Mouse (Mus musculus) ES-CJ7 (cell line): ENCODE data around the gene Macrod2.

Experiments used
- DNase-seq: peaks from one replicate; pipeline ENCODE4 v3.0.0; 2011; ENCODE audit warnings: low read depth, low spot score

Macrod2 gene

GRCm38 (mm10) chr2:141201303-141202014, 806.4 kb downstream of the Macrod2 start:
- DNase-seq: no peak

DNA sequence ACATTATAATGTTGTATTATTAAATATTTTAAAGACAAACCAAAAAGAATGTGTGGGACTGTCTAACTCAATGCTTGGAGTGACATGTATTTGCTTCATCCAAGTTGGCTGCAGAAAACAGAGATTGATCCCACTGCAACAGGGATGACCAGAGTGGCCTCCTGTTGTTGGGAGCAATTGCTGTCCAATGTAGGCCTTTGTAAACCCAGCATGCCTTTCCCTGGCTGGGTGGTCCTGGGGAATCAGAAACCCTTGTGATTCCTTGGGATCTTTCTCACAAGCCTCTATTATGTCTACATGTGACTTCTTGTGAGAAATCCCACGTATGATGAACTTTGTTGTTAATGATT, 806.9 kb downstream of the Macrod2 start:
- no peak for DNase-seq

DNA sequence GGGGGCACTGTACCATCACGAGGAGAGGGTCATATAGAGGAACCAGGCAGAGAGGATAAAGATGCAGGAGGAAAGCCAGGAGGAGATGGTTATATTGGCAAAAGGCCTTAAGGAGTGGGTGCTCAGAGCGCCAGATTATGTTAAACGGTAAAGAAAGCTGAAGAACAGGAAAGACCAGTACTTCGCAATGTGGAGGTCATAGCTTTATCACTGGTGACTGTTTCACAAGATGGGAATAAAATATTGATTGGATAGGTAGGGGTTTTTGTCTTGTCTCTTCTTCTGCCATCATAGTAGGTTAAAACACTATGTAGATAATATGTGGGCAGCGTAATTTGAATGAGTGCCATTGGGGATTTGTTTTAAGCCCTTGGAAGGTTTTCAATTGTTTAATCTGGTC, 816.2 kb downstream of the Macrod2 start:
- no peak for DNase-seq

DNA sequence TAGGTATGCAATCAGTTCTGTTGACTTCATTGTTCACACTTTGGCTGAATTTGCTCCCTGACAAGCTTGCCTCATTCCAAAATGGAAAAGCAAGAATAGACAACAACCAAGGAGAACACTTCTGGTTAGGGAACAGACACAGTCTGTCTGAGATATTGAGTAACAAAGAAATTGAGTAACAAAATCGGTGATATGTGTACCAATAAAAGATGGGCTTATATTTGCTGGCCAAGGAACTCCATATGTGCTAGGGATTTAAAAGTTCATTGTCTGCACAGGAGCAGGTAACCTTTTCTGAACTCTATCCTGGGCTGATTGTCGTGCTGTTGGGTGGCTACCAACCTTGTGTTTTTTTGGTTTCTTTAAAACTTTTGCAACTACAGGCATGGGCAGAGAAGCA, 817.2 kb downstream of the Macrod2 start:
- DNase-seq: no peak

- DNase-seq: no peak
These were observed 822.4 kb downstream of the Macrod2 start for GRCm38 (mm10) chr2:141217490-141217889.

GRCm38 (mm10) chr2:141217925-141218324, 822.8 kb downstream of the Macrod2 start:
- no peak for DNase-seq

GRCm38 (mm10) chr2:141228809-141229208, 833.7 kb downstream of the Macrod2 start:
- no peak for DNase-seq

- no peak for DNase-seq
These were observed 834.7 kb downstream of the Macrod2 start for GRCm38 (mm10) chr2:141229820-141230219.

- DNase-seq: no peak
These were observed 836.0 kb downstream of the Macrod2 start for GRCm38 (mm10) chr2:141231011-141231668.

DNA sequence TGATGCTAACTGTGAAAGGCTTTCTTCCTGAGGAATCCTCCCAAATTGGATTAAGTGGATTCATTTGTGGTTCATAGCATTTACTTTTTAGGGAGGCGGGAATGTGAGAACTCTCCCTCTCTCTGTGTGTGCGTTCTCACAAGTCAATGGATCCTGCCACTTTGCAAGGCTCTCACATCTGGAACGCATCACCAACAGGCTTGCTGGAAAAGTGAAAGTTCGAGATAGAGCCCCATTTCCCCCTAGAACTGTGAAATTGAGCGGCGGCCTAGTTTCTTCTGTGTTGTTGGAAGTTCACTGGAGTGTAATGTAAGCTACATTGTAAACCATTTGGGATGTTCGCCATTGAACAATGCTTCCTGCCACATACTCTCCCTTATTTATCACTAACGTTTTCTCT, 839.2 kb downstream of the Macrod2 start:
- no peak for DNase-seq

- peak; percentile 5 for DNase-seq
These were observed 839.8 kb downstream of the Macrod2 start for GRCm38 (mm10) chr2:141234724-141235453.

- DNase-seq: no peak
These were observed 852.6 kb downstream of the Macrod2 start for GRCm38 (mm10) chr2:141247680-141248079.

- DNase-seq: no peak
These were observed 869.5 kb downstream of the Macrod2 start for GRCm38 (mm10) chr2:141264582-141264981.

DNA sequence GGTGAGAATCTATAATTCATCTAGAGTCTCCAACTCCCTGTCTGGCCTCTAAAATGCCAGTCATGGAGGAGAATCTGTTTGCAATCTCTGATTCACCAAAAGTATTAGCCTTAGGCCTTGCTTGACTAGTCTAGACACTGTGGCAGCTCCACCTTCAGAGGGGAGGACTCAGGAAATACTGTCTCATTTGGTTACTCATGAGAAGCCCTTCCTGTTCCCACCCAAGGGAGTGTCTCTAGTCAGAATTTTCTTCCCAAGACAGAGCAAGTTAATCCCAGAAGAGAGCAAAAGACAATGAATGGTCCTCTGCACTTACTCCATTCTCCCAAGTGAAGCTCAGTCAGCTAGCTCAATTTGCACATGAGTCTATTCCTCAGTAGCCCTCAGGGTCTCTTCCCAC, 871.5 kb downstream of the Macrod2 start:
- DNase-seq: peak; percentile 92

DNA sequence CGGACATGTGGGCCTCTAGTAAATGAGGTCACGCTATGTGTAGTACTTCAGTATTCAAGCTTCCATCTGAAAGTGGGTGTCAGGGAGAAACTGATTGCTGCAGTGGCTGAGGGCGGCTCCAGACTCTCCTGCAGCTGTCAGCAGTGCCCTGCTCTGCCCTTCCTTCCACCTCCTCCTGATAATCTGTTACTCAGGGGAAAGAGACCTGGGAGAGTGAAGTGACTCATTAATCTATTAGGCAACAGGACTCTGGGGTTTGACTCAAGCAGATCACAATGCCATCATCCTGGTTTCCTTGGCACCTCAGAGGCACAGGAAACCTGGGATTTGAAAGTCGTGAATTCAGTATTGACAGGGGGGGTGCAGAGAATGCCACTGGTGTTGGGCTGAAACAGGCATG, 876.4 kb downstream of the Macrod2 start:
- DNase-seq: no peak

GRCm38 (mm10) chr2:141272966-141273365, 877.9 kb downstream of the Macrod2 start:
- DNase-seq: no peak

DNA sequence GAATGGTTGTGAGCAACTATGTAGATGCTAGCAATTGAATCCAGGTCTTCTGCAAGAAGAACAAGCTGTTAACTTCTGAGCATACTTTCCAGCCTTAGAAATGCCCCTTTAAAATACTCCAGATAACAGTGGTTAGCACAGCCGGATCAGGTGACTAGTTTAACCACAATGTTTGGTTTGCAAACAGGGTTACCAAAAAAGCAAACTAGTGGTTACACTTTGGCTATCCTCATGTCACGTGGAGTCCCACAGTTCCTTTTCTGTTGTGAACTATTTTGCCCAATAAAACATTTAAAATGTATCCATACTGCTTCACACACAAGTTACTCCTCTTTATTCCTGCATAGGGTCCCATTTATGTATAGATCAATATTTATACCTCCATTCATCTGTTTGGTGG, 879.2 kb downstream of the Macrod2 start:
- DNase-seq: no peak

GRCm38 (mm10) chr2:141279130-141279698, 884.1 kb downstream of the Macrod2 start:
- DNase-seq: no peak

DNA sequence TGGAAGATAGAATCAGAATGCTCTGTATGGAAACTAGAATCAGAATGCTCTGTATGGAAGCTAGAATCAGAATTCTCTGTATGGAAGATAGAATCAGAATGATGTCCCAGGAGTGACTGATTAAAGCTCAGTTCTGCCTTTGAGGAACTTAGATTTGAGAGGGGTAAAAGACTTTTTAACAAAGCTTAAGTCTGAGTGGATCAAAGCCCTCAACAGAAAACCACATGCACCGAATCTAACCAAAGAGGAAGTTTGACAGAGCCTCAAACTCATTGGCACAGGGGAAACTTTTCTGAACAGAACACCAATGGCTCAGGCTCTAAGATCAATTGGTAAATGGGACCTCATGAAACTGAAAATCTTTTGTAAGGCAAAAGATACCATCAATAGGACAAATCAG, 885.7 kb downstream of the Macrod2 start:
- DNase-seq: no peak

- DNase-seq: no peak
These were observed 891.1 kb downstream of the Macrod2 start for GRCm38 (mm10) chr2:141286110-141286747.

DNA sequence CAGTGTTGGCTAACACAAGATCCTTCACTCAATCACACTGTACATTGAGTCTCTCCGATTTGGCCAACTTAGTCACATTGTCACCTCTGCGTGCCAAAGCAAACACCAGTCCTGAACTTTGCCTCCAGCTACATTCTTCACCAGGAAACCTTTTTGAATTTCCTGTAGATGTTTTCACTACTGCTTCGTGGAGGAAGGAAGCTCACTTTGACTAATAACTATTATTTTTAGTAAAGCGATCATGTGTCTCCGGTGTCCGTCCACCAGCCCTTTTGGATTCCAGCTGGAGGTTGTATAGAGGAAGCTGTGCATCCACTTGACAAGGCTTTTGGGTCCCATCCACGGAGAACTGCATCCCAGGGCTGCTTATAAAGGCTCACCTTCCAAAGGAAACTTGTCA, 893.4 kb downstream of the Macrod2 start:
- no peak for DNase-seq
